Mouse (Mus musculus) C2C12 (cell line): Measurements from ENCODE around the gene Prdm13. TPM values are rescaled to one million over a fixed set of nuclear protein-coding genes. Genes with fewer than 3 reads are reported as not detected.

Experiments used
- H3K27me3 ChIP-seq: one replicate; pipeline ENCODE4 v1.6.1; 2011; ENCODE audit not compliant: control insufficient read depth, insufficient read depth, insufficient read length
- H3K36me3 ChIP-seq: one replicate; pipeline ENCODE4 v1.6.1; 2011; ENCODE audit not compliant: control insufficient read depth, insufficient read depth
- H3K4me3 ChIP-seq: one replicate; pipeline ENCODE4 v1.5.1; 2011; ENCODE audit warnings: mild to moderate bottlenecking, control low read depth; ENCODE audit not compliant: poor library complexity, insufficient read depth, severe bottlenecking
- H3K79me2 ChIP-seq: one replicate; pipeline ENCODE4 v1.6.1; 2011; ENCODE audit not compliant: control insufficient read depth, insufficient read depth
- H3K79me3 ChIP-seq: one replicate; pipeline ENCODE4 v1.6.1; 2011; ENCODE audit warnings: low read depth, control low read depth
- H3ac ChIP-seq: one replicate; pipeline ENCODE3; 2011; ENCODE audit warnings: low read depth; ENCODE audit not compliant: control insufficient read depth, insufficient read length
- CEBPB ChIP-seq: IDR thresholded peaks from one replicate; pipeline ENCODE4 v1.6.1; 2011; ENCODE audit warnings: low read depth, mild to moderate bottlenecking, control low read depth, moderate library complexity
- CTCF ChIP-seq: IDR thresholded peaks from one replicate; pipeline ENCODE4 v1.5.1; 2011; ENCODE audit not compliant: control insufficient read depth, insufficient read depth, insufficient read length
- FOSL1 ChIP-seq: IDR thresholded peaks from one replicate; pipeline ENCODE4 v1.8.0; 2011; ENCODE audit warnings: mild to moderate bottlenecking, low read length; ENCODE audit not compliant: poor library complexity, insufficient read depth, severe bottlenecking
- MAX ChIP-seq: IDR thresholded peaks from one replicate; pipeline ENCODE4 v1.6.1; 2011; ENCODE audit warnings: mild to moderate bottlenecking, control low read depth
- MYOD1 ChIP-seq: IDR thresholded peaks from one replicate; pipeline ENCODE4 v1.6.1; 2011; ENCODE audit warnings: low read depth; ENCODE audit not compliant: control insufficient read depth, insufficient read length
- MYOG ChIP-seq: IDR thresholded peaks from one replicate; pipeline ENCODE4 v1.6.1; 2011; ENCODE audit not compliant: control insufficient read depth, insufficient read length; ENCODE audit errors: extremely low read depth
- USF1 ChIP-seq: IDR thresholded peaks from one replicate; pipeline ENCODE4 v1.6.1; 2011; ENCODE audit warnings: low read depth, mild to moderate bottlenecking, control low read depth, moderate library complexity
- long read RNA-seq, 2 experiments: library from polyadenylated mRNA; unstranded; transcript quantifications; one replicate each; pipeline ENCODE4 v2.0.0; 2019 to 2020
- polyA plus RNA-seq: library from polyadenylated mRNA; unstranded; fragments of >200 nt; fragmentation: generic; extraction: Trizol; gene quantifications from one replicate; pipeline ENCODE4 v1.2.1, GENCODE M21; 2012; ENCODE audit warnings: missing spikeins

Gene Prdm13
- polyA plus RNA-seq: not detected
- long read RNA-seq, experiment 1: 0 reads
- long read RNA-seq, experiment 2: 0 reads

DNA sequence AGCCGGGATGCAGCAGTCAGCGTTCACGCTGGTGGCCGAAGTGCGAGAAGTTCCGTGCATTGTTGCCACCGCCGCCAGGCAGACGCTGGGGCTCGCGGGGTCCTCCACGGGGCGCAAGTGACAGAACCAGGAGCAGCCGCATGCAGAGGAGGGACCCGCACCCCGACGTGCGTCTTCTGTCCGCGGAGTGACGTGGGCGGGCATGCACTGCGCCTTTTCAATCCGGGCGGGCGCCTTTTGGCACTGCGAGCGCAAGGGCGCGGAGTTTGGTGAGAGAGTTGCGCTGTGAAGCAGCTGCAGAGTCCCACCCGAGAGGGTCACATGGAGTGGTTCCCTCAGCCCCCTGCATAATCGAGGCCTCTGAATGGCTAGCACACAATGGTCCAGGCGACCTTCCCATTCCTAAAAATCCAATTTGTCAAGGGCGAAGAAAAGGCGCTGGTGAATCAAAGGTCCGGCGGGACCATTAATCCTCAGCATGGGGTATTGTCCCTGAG lies at the start of gene Prdm13:
Gene Prdm13, minus strand, starts transcription at position 369 of the 497 bp plus-strand sequence.
- Histone ChIP-seq H3K4me3 (no peak within 1 kb of the TSS), H3K36me3 (no peaks in the 10 kb centered on the region), H3ac (no peak within 1 kb of the TSS), H3K79me2 (no peaks in the 10 kb centered on the region), H3K79me3 (no peaks in the 10 kb centered on the region), H3K27me3 (peaks cover 63% of the 10 kb centered on the region)
- TF ChIP-seq USF1 (no peak), MYOG (no peak), MYOD1 (no peak), CTCF (no peak), FOSL1 (no peak), CEBPB (no peak), MAX (no peak)

DNA sequence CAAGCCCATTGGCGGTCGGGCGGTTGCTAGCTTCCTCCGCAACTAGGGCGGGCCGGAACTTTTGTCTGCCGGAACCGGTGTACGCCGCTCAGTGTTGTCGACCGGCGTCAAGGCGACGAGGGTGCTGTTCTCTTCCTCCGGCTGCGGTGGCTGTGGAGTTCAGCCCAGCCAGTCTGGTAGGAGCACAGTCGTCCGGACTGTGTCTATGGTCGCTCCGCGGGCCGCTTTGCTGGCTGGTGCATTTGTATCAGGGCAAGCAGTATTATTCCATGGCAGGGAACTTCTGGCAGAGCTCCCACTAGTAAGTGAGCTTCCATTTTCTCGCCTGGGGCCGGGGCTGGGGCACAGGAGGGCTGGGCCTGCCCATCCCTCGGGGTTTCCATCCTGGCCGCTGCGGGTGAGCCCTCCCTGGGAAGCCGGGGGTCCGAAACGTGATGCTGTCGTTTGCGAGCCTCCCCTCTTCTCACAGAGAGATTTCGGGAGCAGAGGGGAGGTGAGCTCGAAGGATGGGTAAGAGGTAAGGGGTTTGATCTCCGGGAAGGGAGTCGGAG lies 41.9 kb upstream of the Prdm13 start, which contains the start of gene Ccnc:
Gene Ccnc, plus strand, starts transcription at position 87 of the 551 bp plus-strand sequence.
- H3ac ChIP-seq: peak within 1 kb of the TSS; percentile 78
- peaks cover 35% of the 10 kb centered on the region for H3K79me2 ChIP-seq
- TF ChIP-seq MYOD1: no peak
- TF ChIP-seq USF1: no peak
- H3K36me3 ChIP-seq: peaks cover 7% of the 10 kb centered on the region
- peaks cover 20% of the 10 kb centered on the region for H3K79me3 ChIP-seq
- no peaks in the 10 kb centered on the region for H3K27me3 ChIP-seq
- H3K4me3 ChIP-seq: peak within 1 kb of the TSS; percentile 80

DNA sequence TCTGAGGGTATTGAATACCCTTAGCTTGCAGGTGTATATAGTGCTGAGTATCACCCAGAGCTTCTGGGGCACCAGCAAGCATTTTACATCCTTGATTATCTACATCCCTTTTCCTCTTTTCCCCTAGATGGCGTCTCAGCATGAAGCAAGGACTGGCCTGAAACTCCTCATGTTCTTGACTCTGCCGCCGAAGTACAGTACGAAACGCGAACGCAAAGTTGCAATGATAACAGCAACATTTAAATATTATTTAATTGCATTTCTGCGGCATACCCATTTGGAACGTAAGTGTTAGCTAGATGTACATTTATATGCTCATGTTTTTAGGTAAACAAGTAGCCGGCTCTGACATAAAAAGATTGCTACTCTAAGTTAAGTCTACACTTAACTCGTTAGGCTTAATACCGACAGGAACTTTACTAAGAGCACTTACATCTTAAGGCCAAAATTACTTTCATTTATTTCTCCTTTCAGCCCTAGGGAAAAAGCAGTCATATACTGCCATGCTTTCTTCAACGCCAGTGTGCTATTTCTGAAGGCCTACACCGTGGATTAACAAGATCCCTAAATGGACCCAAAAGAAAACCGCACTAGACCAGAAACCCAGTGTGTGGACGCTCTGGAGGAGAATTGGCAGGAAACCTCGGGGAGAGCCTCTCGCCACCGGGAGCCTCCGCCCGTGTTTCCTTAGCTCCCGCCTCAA lies 41.3 kb upstream of the Prdm13 start:
- no peak for TF ChIP-seq MAX
- no peak for TF ChIP-seq USF1
- no peak for TF ChIP-seq MYOG
- TF ChIP-seq CTCF: no peak
- TF ChIP-seq FOSL1: no peak
- TF ChIP-seq CEBPB: no peak
- TF ChIP-seq MYOD1: no peak
- Histone ChIP-seq H3K79me3 (peaks cover 20% of the 10 kb centered on the region), H3K79me2 (peaks cover 35% of the 10 kb centered on the region), H3K4me3 (peak overlapping the region; percentile 80), H3K27me3 (no peaks in the 10 kb centered on the region), H3K36me3 (peaks cover 7% of the 10 kb centered on the region), H3ac (no peak overlapping the region)

DNA sequence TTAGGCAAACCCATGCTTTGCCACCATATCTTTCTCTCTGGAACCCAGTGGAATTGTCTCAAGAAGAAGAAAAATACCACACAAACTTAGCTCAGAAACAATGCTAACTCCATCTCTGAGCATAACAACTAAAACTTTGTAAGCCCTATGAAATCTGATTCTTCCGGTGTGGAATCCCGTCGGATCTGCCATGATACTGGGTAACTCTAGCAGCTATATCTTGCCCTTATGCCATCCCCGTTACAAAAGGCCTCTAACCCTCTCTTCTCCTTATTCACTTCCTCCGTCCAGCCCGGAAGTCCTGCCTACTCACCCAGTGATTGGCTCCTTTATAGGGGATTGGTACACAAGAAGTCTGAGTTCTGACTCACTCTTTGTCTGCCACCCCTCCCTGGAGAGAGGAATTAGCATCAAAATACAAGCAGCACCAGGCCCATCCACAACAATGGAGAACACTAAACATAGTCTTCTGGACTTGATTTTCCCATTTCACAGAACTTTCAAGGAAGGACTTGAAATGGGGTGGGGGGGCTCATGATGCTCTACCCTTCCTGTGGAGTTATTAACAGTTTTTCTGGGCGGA lies 37.1 kb upstream of the Prdm13 start:
- Histone ChIP-seq H3K27me3 (peaks cover 3% of the 10 kb centered on the region), H3K79me3 (peaks cover under 1% of the 10 kb centered on the region), H3ac (no peak overlapping the region), H3K36me3 (no peaks in the 10 kb centered on the region), H3K79me2 (peaks cover 6% of the 10 kb centered on the region), H3K4me3 (no peak overlapping the region)
- TF ChIP-seq CTCF (no peak), USF1 (no peak), FOSL1 (no peak), MAX (no peak), MYOG (no peak), MYOD1 (no peak), CEBPB (no peak)

DNA sequence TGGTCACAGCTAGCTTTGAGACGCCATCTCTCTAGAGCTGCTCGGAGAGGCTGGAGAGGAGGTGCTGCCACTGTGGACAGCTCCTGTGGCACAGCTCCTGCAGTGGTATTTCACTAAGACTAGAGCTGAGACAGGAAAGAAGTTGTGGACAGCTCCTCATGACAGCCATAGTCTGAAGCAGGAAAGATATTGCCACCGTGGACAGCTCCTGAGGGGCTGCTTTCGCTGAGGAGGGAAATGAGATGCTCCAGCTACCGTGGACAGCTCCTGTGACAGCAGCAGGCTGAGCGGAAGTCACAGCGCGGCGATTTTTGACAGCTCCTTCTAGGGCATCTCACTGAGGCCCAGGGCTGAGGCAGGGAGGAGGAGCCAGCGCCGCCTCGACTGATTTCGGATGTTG lies 26.4 kb upstream of the Prdm13 start:
- Histone ChIP-seq H3K36me3 (no peaks in the 10 kb centered on the region), H3K79me2 (no peaks in the 10 kb centered on the region), H3K4me3 (no peak overlapping the region), H3K79me3 (no peaks in the 10 kb centered on the region), H3ac (no peak overlapping the region), H3K27me3 (no peaks in the 10 kb centered on the region)
- TF ChIP-seq MAX: peak; percentile 91
- no peak for TF ChIP-seq CTCF

DNA sequence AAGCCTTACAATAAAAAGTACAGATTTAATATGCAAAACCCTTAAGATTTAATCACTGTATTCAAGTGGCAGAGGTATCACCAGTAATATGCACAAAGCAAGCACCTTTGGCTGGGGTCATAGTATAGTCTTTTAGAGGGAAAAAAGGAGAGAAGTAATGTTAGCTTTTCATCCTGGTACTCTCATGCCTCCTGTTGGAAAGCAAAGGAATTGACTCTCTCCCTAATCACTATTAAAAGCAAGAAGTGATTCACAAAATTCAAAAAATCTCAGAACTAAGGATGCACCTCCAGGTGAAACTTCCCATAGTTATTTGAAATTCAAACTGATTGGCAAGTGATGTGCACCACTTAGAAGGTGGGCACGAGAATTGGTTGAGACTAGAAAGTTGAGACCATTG lies 19.3 kb upstream of the Prdm13 start:
- no peaks in the 10 kb centered on the region for H3K36me3 ChIP-seq
- no peaks in the 10 kb centered on the region for H3K79me3 ChIP-seq
- no peak overlapping the region for H3K4me3 ChIP-seq
- no peaks in the 10 kb centered on the region for H3K27me3 ChIP-seq
- no peaks in the 10 kb centered on the region for H3K79me2 ChIP-seq
- no peak overlapping the region for H3ac ChIP-seq
- no peak for TF ChIP-seq CTCF
- no peak for TF ChIP-seq MYOG
- TF ChIP-seq MAX: no peak
- no peak for TF ChIP-seq USF1
- TF ChIP-seq MYOD1: no peak
- no peak for TF ChIP-seq CEBPB
